Mouse (Mus musculus): ENCODE measurements at regions not wholly inside any gene's neighbourhood (a gene's known extent, or its start where the extent isn't known, plus 50 kb on each side); places are given as distances from the start of the nearest gene placed in this dataset.

GRCm38 (mm10) chr7:70869125-70869524 lies 482.2 kb downstream of the Gm10295 start:
- peaks cover 23% of the 10 kb centered on the region; the same call in 1 of the 2 replicates for H3K4me1 ChIP-seq (ENCODE audit: control insufficient read depth, insufficient read depth, low read length)
- no peak overlapping the region for H3K4me3 ChIP-seq (ENCODE audit: insufficient read depth, low read depth, low read length)
- TF ChIP-seq CTCF (conservative IDR thresholded peaks at IDR 0.05; ENCODE audit: insufficient read depth, insufficient read length, low read depth, low read length), result no peak
- TF ChIP-seq POLR2A (IDR thresholded peaks at IDR 0.05; ENCODE audit: low read depth, low read length), result no peak
- H3K27ac ChIP-seq (ENCODE audit: insufficient read depth, low read depth, low read length), result peak overlapping the region; percentile 97
- H3K27me3 ChIP-seq (replicated peaks; ENCODE audit: control insufficient read depth, insufficient read depth, low read length), result no peaks in the 10 kb centered on the region
- no peaks in the 10 kb centered on the region for H3K36me3 ChIP-seq (ENCODE audit: control insufficient read depth, insufficient read depth, low read length)
- WGBS, result 35% methylated on average over 1 of the region's 1 CpGs
- DNase-seq, result peak; percentile 91

GRCm38 (mm10) chr7:70859957-70860356 lies 491.3 kb downstream of the Gm10295 start:
- Histone ChIP-seq H3K27me3 (replicated peaks; ENCODE audit: control insufficient read depth, insufficient read depth, low read length) (no peaks in the 10 kb centered on the region), H3K4me3 (ENCODE audit: insufficient read depth, low read depth, low read length) (no peak overlapping the region), H3K27ac (ENCODE audit: insufficient read depth, low read depth, low read length) (peak overlapping the region; percentile 52), H3K4me1 (ENCODE audit: control insufficient read depth, insufficient read depth, low read length) (no peaks in the 10 kb centered on the region), H3K36me3 (ENCODE audit: control insufficient read depth, insufficient read depth, low read length) (no peaks in the 10 kb centered on the region)
- WGBS, result 91% methylated on average over 4 of the region's 4 CpGs
- no peak for DNase-seq
- no peak for TF ChIP-seq POLR2A (IDR thresholded peaks at IDR 0.05; ENCODE audit: low read depth, low read length)

GRCm38 (mm10) chr7:70850726-70851125 lies 484.2 kb upstream of the Nr2f2 start:
- Histone ChIP-seq H3K27me3 (replicated peaks; ENCODE audit: control insufficient read depth, insufficient read depth, low read length) (no peaks in the 10 kb centered on the region), H3K27ac (ENCODE audit: insufficient read depth, low read depth, low read length) (peak overlapping the region; percentile 45; the same call in 1 of the 2 replicates), H3K4me1 (ENCODE audit: control insufficient read depth, insufficient read depth, low read length) (no peaks in the 10 kb centered on the region), H3K36me3 (ENCODE audit: control insufficient read depth, insufficient read depth, low read length) (no peaks in the 10 kb centered on the region), H3K4me3 (ENCODE audit: insufficient read depth, low read depth, low read length) (no peak overlapping the region)
- DNase-seq, result peak; percentile 61
- TF ChIP-seq POLR2A (IDR thresholded peaks at IDR 0.05; ENCODE audit: low read depth, low read length), result no peak
- 73% methylated on average over 2 of the region's 2 CpGs for WGBS

GRCm38 (mm10) chr7:70848016-70848776 lies 481.7 kb upstream of the Nr2f2 start:
- WGBS, result 71% methylated on average over 4 of the region's 4 CpGs
- TF ChIP-seq CTCF (conservative IDR thresholded peaks at IDR 0.05; ENCODE audit: insufficient read depth, insufficient read length, low read depth, low read length) (no peak), POLR2A (IDR thresholded peaks at IDR 0.05; ENCODE audit: low read depth, low read length) (no peak)
- DNase-seq, result no peak
- Histone ChIP-seq H3K4me3 (ENCODE audit: insufficient read depth, low read depth, low read length) (no peak overlapping the region), H3K27me3 (replicated peaks; ENCODE audit: control insufficient read depth, insufficient read depth, low read length) (no peaks in the 10 kb centered on the region), H3K36me3 (ENCODE audit: control insufficient read depth, insufficient read depth, low read length) (no peaks in the 10 kb centered on the region), H3K4me1 (ENCODE audit: control insufficient read depth, insufficient read depth, low read length) (no peaks in the 10 kb centered on the region), H3K27ac (ENCODE audit: insufficient read depth, low read depth, low read length) (peak overlapping the region; percentile 5; the same call in 1 of the 2 replicates)

- Histone ChIP-seq H3K4me1 (ENCODE audit: control insufficient read depth, insufficient read depth, low read length) (no peaks in the 10 kb centered on the region), H3K27ac (ENCODE audit: insufficient read depth, low read depth, low read length) (peak overlapping the region; percentile 5; the same call in 1 of the 2 replicates), H3K4me3 (ENCODE audit: insufficient read depth, low read depth, low read length) (no peak overlapping the region), H3K27me3 (replicated peaks; ENCODE audit: control insufficient read depth, insufficient read depth, low read length) (no peaks in the 10 kb centered on the region), H3K36me3 (ENCODE audit: control insufficient read depth, insufficient read depth, low read length) (no peaks in the 10 kb centered on the region)
- DNase-seq, result peak; percentile 61
- 59% methylated on average over 8 of the region's 8 CpGs for WGBS
- no peak for TF ChIP-seq CTCF (conservative IDR thresholded peaks at IDR 0.05; ENCODE audit: insufficient read depth, insufficient read length, low read depth, low read length)
- TF ChIP-seq POLR2A (IDR thresholded peaks at IDR 0.05; ENCODE audit: low read depth, low read length), result no peak
These were observed 481.0 kb upstream of the Nr2f2 start for GRCm38 (mm10) chr7:70847450-70847993.

- no peaks in the 10 kb centered on the region for H3K36me3 ChIP-seq (ENCODE audit: control insufficient read depth, insufficient read depth, low read length)
- H3K4me1 ChIP-seq (ENCODE audit: control insufficient read depth, insufficient read depth, low read length), result no peaks in the 10 kb centered on the region
- no peak for DNase-seq
- TF ChIP-seq CTCF (conservative IDR thresholded peaks at IDR 0.05; ENCODE audit: insufficient read depth, insufficient read length, low read depth, low read length), result no peak
- TF ChIP-seq POLR2A (IDR thresholded peaks at IDR 0.05; ENCODE audit: low read depth, low read length), result no peak
- H3K27me3 ChIP-seq (replicated peaks; ENCODE audit: control insufficient read depth, insufficient read depth, low read length), result no peaks in the 10 kb centered on the region
- 38% methylated on average over 4 of the region's 4 CpGs for WGBS
- no peak overlapping the region for H3K4me3 ChIP-seq (ENCODE audit: insufficient read depth, low read depth, low read length)
- no peak overlapping the region for H3K27ac ChIP-seq (ENCODE audit: insufficient read depth, low read depth, low read length)
These were observed 479.5 kb upstream of the Nr2f2 start for GRCm38 (mm10) chr7:70846076-70846475.

GRCm38 (mm10) chr7:70840142-70840541 lies 473.6 kb upstream of the Nr2f2 start:
- Histone ChIP-seq H3K27me3 (replicated peaks; ENCODE audit: control insufficient read depth, insufficient read depth, low read length) (no peaks in the 10 kb centered on the region), H3K4me3 (ENCODE audit: insufficient read depth, low read depth, low read length) (no peak overlapping the region), H3K4me1 (ENCODE audit: control insufficient read depth, insufficient read depth, low read length) (peaks cover 11% of the 10 kb centered on the region; the same call in 1 of the 2 replicates), H3K27ac (ENCODE audit: insufficient read depth, low read depth, low read length) (no peak overlapping the region), H3K36me3 (ENCODE audit: control insufficient read depth, insufficient read depth, low read length) (no peaks in the 10 kb centered on the region)
- TF ChIP-seq CTCF (conservative IDR thresholded peaks at IDR 0.05; ENCODE audit: insufficient read depth, insufficient read length, low read depth, low read length), result no peak
- no peak for TF ChIP-seq POLR2A (IDR thresholded peaks at IDR 0.05; ENCODE audit: low read depth, low read length)
- WGBS, result 95% methylated on average over 1 of the region's 1 CpGs
- DNase-seq, result no peak

Data from kidney, adult 2 months (tissue).